Mouse (Mus musculus): ENCODE data around the gene Eef1b2. TPM values are rescaled to one million over a fixed set of nuclear protein-coding genes. Genes with fewer than 3 reads are reported as not detected.
"Not testable (repeated sequence)": the region's sequence is repeated elsewhere in the genome, so short reads cannot be mapped to it uniquely, and the experiment has no call there.

Gene Eef1b2
- polyA plus RNA-seq, 1 experiment from 2014 or later: 502 TPM

DNA sequence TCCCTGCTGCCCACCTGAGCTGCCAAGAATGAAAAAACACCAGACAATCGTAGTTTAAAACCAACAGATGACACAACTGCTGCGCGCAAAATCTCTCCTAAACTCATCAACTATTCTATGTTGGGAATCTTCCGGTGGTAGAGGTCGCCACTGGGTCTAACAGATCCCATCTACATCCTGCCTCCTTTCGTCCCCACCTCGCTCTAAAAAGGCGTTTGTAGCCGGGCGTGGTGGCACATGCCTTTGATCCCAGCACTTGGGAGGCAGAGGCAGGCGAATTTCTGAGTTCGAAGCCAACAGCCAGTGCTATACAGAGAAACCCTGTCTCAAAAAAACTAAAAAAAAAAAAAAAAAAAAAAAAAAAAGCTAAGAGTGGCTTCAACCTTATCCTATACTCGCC, 36.4 kb upstream of the Eef1b2 start:
- H3K4me2 ChIP-seq (ENCODE audit: low read depth, low read length, severe bottlenecking): no peak overlapping the region
- ATAC-seq (replicated peaks; ENCODE audit: low FRiP score) (no peak), DNase-seq (ENCODE audit: low spot score) (no peak)
- no peaks in the 10 kb centered on the region for H3K4me1 ChIP-seq (replicated peaks; ENCODE audit: control insufficient read depth, insufficient read depth, low read length)
- H3K9ac ChIP-seq (ENCODE audit: low read length): no peak overlapping the region
- H3K27me3 ChIP-seq (ENCODE audit: control insufficient read depth, insufficient read depth, low read length): no peaks in the 10 kb centered on the region
- H3K9me3 ChIP-seq (ENCODE audit: control insufficient read depth, low read length): no peaks in the 10 kb centered on the region
- H3K4me3 ChIP-seq (ENCODE audit: low read depth, low read length): no peak overlapping the region
- 97% methylated on average over 13 of the region's 13 CpGs for WGBS
- peaks cover 2% of the 10 kb centered on the region; the same call in 1 of the 2 replicates for H3K36me3 ChIP-seq (ENCODE audit: control insufficient read depth, insufficient read depth, low read length)
- no peak overlapping the region for H3K27ac ChIP-seq (ENCODE audit: low read depth, low read length)

DNA sequence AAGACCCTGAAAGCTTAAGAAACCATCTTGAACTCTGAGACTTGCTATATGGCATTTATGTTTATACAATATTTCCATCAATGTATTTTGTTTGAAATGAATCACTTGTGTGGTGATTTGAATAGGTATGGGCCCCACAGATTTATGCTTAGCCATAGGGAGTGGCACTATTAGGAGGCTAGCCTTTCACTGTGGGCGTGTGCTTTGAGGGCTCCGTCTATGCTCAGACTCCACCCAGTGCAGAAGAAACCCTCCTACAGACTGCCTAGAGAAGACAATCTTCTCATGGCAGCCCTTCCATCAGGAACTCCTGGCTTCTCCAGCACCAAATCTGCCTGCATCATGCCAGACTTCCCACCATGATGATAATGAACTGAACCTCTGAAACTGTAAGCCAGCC, 8.0 kb upstream of the Eef1b2 start:
- ATAC-seq (replicated peaks; ENCODE audit: low FRiP score) (no peak), DNase-seq (ENCODE audit: low spot score) (no peak)
- Histone ChIP-seq H3K27ac (ENCODE audit: low read depth, low read length) (no peak overlapping the region), H3K4me2 (ENCODE audit: low read depth, low read length, severe bottlenecking) (no peak overlapping the region), H3K4me3 (ENCODE audit: low read depth, low read length) (no peak overlapping the region), H3K9ac (ENCODE audit: low read length) (no peak overlapping the region), H3K9me3 (ENCODE audit: control insufficient read depth, low read length) (no peaks in the 10 kb centered on the region), H3K27me3 (ENCODE audit: control insufficient read depth, insufficient read depth, low read length) (no peaks in the 10 kb centered on the region), H3K4me1 (replicated peaks; ENCODE audit: control insufficient read depth, insufficient read depth, low read length) (no peaks in the 10 kb centered on the region), H3K36me3 (ENCODE audit: control insufficient read depth, insufficient read depth, low read length) (peaks cover 11% of the 10 kb centered on the region; the same call in 1 of the 2 replicates)
- WGBS: 90% methylated on average over 2 of the region's 2 CpGs

DNA sequence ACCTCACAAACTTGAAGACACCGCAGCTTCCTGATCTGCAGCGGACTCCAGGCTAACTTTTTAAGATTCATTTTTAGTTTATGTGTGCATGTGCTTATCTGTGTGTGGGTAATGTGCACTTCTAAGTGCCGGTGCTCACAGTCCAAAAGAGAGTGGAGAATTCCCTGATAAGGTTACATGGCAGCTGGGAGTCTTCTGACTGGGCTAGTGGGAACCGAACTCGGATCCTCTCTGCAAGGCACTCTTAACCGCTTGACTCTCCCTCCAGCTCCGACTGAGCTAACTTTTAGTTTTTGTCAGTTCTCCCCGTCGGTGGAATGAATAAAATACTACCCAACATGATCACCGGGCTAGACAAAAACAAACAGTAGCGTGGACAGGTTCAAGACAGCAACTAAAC, 772 bp upstream of the Eef1b2 start:
- Histone ChIP-seq H3K9ac (ENCODE audit: low read length) (peak overlapping the region; percentile 86), H3K4me1 (replicated peaks; ENCODE audit: control insufficient read depth, insufficient read depth, low read length) (peaks cover 14% of the 10 kb centered on the region), H3K4me3 (ENCODE audit: low read depth, low read length) (peak overlapping the region; percentile 77), H3K27me3 (ENCODE audit: control insufficient read depth, insufficient read depth, low read length) (no peaks in the 10 kb centered on the region), H3K27ac (ENCODE audit: low read depth, low read length) (no peak overlapping the region), H3K36me3 (ENCODE audit: control insufficient read depth, insufficient read depth, low read length) (peaks cover 3% of the 10 kb centered on the region; the same call in 1 of the 2 replicates), H3K9me3 (ENCODE audit: control insufficient read depth, low read length) (no peaks in the 10 kb centered on the region), H3K4me2 (ENCODE audit: low read depth, low read length, severe bottlenecking) (peak overlapping the region; percentile 89)
- WGBS: 12% methylated on average over 11 of the region's 11 CpGs
- no peak for ATAC-seq (replicated peaks; ENCODE audit: low FRiP score)
- no peak for DNase-seq (ENCODE audit: low spot score)

DNA sequence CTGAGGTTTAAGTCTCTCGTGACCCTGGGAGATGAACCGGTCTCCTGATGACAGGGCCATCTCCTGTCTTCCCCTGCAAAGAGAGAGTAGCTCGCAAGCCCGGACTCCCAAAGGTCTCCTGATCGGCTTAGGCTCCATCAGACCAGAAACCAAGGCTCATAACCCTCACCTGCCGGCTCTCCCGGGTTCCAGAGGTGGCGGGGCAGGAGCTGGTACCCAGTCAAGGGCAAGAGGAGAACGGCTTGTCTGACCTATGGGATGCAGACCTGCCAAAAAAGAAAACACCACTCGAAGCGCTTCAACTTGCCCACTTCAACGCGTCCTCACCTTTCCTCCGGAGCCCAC, 394 bp upstream of the Eef1b2 start:
- Histone ChIP-seq H3K27ac (ENCODE audit: low read depth, low read length) (peak overlapping the region; percentile 64; the same call in 1 of the 2 replicates), H3K36me3 (ENCODE audit: control insufficient read depth, insufficient read depth, low read length) (peaks cover 3% of the 10 kb centered on the region; the same call in 1 of the 2 replicates), H3K4me2 (ENCODE audit: low read depth, low read length, severe bottlenecking) (peak overlapping the region; percentile 89), H3K4me1 (replicated peaks; ENCODE audit: control insufficient read depth, insufficient read depth, low read length) (peaks cover 14% of the 10 kb centered on the region), H3K9ac (ENCODE audit: low read length) (peak overlapping the region; percentile 86), H3K4me3 (ENCODE audit: low read depth, low read length) (peak overlapping the region; percentile 77), H3K9me3 (ENCODE audit: control insufficient read depth, low read length) (no peaks in the 10 kb centered on the region), H3K27me3 (ENCODE audit: control insufficient read depth, insufficient read depth, low read length) (no peaks in the 10 kb centered on the region)
- WGBS: under 1% methylated on average over 14 of the region's 14 CpGs
- DNase-seq (ENCODE audit: low spot score): no peak
- no peak; the same call in none of the 2 replicates for ATAC-seq (replicated peaks; ENCODE audit: low FRiP score)

DNA sequence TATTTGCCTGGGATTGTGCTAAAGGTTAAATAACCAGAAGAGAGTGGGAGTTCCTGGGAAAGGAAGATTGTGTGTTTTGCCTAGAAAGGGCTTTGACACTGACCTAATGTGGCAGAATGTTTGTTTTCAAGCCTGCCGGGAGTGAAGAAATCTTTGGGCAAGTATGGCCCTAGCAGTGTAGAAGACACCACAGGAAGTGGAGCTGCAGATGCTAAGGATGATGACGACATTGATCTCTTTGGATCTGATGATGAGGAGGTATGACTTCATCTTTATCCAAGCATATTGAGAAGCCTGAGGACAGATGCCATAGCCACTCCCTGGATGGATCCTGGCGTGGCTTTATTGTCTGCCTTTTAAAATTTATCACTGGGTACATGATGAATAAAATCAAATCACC, 1.7 kb downstream of the Eef1b2 start:
- H3K36me3 ChIP-seq (ENCODE audit: control insufficient read depth, insufficient read depth, low read length): peaks cover 3% of the 10 kb centered on the region; the same call in 1 of the 2 replicates
- no peaks in the 10 kb centered on the region for H3K9me3 ChIP-seq (ENCODE audit: control insufficient read depth, low read length)
- H3K4me2 ChIP-seq (ENCODE audit: low read depth, low read length, severe bottlenecking): peak overlapping the region; percentile 89; the same call in 1 of the 2 replicates
- H3K4me3 ChIP-seq (ENCODE audit: low read depth, low read length): peak overlapping the region; percentile 77; the same call in 1 of the 2 replicates
- ATAC-seq (replicated peaks; ENCODE audit: low FRiP score) (no peak), DNase-seq (ENCODE audit: low spot score) (no peak)
- H3K27ac ChIP-seq (ENCODE audit: low read depth, low read length): no peak overlapping the region
- WGBS: 89% methylated on average over 3 of the region's 3 CpGs
- no peaks in the 10 kb centered on the region for H3K27me3 ChIP-seq (ENCODE audit: control insufficient read depth, insufficient read depth, low read length)
- peaks cover 14% of the 10 kb centered on the region for H3K4me1 ChIP-seq (replicated peaks; ENCODE audit: control insufficient read depth, insufficient read depth, low read length)
- peak overlapping the region; percentile 86; the same call in 1 of the 2 replicates for H3K9ac ChIP-seq (ENCODE audit: low read length)

DNA sequence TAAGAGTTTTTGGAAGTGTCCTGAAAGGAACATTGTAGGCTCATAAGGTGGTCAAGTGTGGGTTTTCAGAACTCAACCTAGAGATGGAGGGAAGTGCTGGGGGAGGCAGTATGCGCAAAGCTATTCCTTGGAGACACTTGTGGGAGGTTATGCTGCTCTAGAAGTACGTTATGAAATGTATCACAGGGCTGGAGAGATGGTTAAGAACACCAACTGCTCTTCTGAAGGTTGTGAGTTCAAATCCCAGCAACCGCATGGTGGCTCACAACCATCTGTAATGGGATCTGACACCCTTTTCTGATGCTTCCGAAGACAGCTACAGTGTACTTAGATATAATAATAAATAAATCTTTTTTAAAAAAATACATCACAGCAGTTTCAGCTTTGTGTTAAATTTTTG, 3.5 kb downstream of the Eef1b2 start:
- no peak overlapping the region for H3K27ac ChIP-seq (ENCODE audit: low read depth, low read length)
- no peak for DNase-seq (ENCODE audit: low spot score)
- peaks cover 3% of the 10 kb centered on the region; the same call in 1 of the 2 replicates for H3K36me3 ChIP-seq (ENCODE audit: control insufficient read depth, insufficient read depth, low read length)
- H3K4me2 ChIP-seq (ENCODE audit: low read depth, low read length, severe bottlenecking): no peak overlapping the region
- no peak overlapping the region for H3K4me3 ChIP-seq (ENCODE audit: low read depth, low read length)
- H3K27me3 ChIP-seq (ENCODE audit: control insufficient read depth, insufficient read depth, low read length): no peaks in the 10 kb centered on the region
- no peak for ATAC-seq (replicated peaks; ENCODE audit: low FRiP score)
- peaks cover 14% of the 10 kb centered on the region for H3K4me1 ChIP-seq (replicated peaks; ENCODE audit: control insufficient read depth, insufficient read depth, low read length)
- no peaks in the 10 kb centered on the region for H3K9me3 ChIP-seq (ENCODE audit: control insufficient read depth, low read length)
- H3K9ac ChIP-seq (ENCODE audit: low read length): no peak overlapping the region
- 92% methylated on average over 4 of the region's 4 CpGs for WGBS

DNA sequence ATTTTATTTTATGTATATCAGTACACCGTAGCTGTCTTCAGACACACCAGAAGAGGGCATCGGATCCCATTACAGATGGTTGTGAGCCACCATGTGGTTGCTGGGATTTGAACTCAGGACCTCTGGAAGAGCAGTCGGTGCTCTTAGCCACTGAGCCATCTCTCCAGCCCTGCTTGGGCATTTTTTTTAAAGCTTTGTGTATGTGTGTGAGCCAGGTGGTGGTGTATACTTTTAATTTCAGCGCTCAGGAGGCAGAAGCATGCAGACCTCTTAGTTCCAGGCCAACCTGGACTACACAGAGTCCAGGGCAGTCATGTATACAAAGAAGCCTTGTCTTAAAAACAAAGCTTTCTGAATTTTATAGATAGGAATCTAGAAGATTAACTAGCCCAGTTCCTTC, 4.0 kb downstream of the Eef1b2 start:
- H3K9me3 ChIP-seq (ENCODE audit: control insufficient read depth, low read length); ATAC-seq (replicated peaks; ENCODE audit: low FRiP score); DNase-seq (ENCODE audit: low spot score); H3K9ac ChIP-seq (ENCODE audit: low read length); H3K27me3 ChIP-seq (ENCODE audit: control insufficient read depth, insufficient read depth, low read length); H3K36me3 ChIP-seq (ENCODE audit: control insufficient read depth, insufficient read depth, low read length); H3K4me2 ChIP-seq (ENCODE audit: low read depth, low read length, severe bottlenecking); H3K4me3 ChIP-seq (ENCODE audit: low read depth, low read length): not testable (repeated sequence)
- Histone ChIP-seq H3K4me1 (replicated peaks; ENCODE audit: control insufficient read depth, insufficient read depth, low read length) (peaks cover 12% of the 10 kb centered on the region), H3K27ac (ENCODE audit: low read depth, low read length) (peak overlapping the region; percentile 41; the same call in 1 of the 2 replicates)
- WGBS: 60% methylated on average over 4 of the region's 4 CpGs

DNA sequence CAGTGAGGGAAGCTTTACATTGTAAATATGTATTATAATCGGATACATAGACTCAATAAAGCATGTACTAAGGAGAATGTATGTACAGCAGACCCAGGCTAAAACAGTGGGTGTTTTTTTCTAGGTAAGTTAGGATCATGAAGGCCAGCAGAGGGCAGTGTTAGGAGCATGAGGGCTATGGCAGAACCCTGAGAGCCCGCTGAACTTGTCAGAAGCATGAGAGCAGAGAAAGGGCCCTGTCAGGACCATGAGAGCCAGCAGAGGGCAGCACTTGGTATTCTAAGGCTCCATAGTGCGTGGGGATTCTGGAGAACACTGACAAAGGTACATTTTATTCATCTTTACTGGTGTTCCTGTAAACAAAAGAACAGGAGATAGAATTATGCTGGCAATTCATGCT, 4.4 kb downstream of the Eef1b2 start:
- ATAC-seq (replicated peaks; ENCODE audit: low FRiP score) (peak; percentile 82), DNase-seq (ENCODE audit: low spot score) (peak; percentile 94)
- H3K4me1 ChIP-seq (replicated peaks; ENCODE audit: control insufficient read depth, insufficient read depth, low read length): peaks cover 8% of the 10 kb centered on the region
- H3K27ac ChIP-seq (ENCODE audit: low read depth, low read length): peak overlapping the region; percentile 41; the same call in 1 of the 2 replicates
- peaks cover 3% of the 10 kb centered on the region; the same call in 1 of the 2 replicates for H3K36me3 ChIP-seq (ENCODE audit: control insufficient read depth, insufficient read depth, low read length)
- H3K4me3 ChIP-seq (ENCODE audit: low read depth, low read length): no peak overlapping the region
- WGBS: 2% methylated on average over 3 of the region's 3 CpGs
- H3K9ac ChIP-seq (ENCODE audit: low read length): no peak overlapping the region
- H3K4me2 ChIP-seq (ENCODE audit: low read depth, low read length, severe bottlenecking): no peak overlapping the region
- no peaks in the 10 kb centered on the region for H3K27me3 ChIP-seq (ENCODE audit: control insufficient read depth, insufficient read depth, low read length)
- H3K9me3 ChIP-seq (ENCODE audit: control insufficient read depth, low read length): no peaks in the 10 kb centered on the region

DNA sequence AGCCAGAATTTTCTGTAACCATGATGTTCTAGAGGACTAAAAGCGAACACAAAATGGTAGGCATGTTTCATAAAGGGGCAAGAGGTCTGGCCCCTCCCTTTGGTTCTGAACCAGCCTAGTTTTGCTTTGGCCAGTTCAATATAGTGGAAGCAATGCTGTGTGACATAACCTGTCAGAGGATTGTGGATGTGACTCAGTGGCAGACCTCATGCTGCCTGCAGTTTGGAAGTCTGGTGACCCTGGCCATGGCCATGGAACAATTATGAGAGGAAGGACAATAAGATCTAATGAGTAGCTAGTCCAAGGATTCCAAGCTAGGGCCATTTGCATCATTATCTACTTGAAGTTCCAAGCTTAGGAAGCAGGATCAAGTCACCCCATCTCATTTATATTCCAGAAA, 4.9 kb downstream of the Eef1b2 start:
- H3K4me2 ChIP-seq (ENCODE audit: low read depth, low read length, severe bottlenecking): no peak overlapping the region
- ATAC-seq (replicated peaks; ENCODE audit: low FRiP score) (peak; percentile 19; the same call in 1 of the 2 replicates), DNase-seq (ENCODE audit: low spot score) (no peak)
- H3K4me3 ChIP-seq (ENCODE audit: low read depth, low read length): no peak overlapping the region
- H3K27ac ChIP-seq (ENCODE audit: low read depth, low read length): no peak overlapping the region
- peaks cover 3% of the 10 kb centered on the region; the same call in 1 of the 2 replicates for H3K36me3 ChIP-seq (ENCODE audit: control insufficient read depth, insufficient read depth, low read length)
- H3K27me3 ChIP-seq (ENCODE audit: control insufficient read depth, insufficient read depth, low read length): no peaks in the 10 kb centered on the region
- WGBS: 97% methylated on average over 1 of the region's 1 CpGs
- no peak overlapping the region for H3K9ac ChIP-seq (ENCODE audit: low read length)
- peaks cover 8% of the 10 kb centered on the region for H3K4me1 ChIP-seq (replicated peaks; ENCODE audit: control insufficient read depth, insufficient read depth, low read length)
- no peaks in the 10 kb centered on the region for H3K9me3 ChIP-seq (ENCODE audit: control insufficient read depth, low read length)
